Mouse (Mus musculus) lung, embryonic 15.5 days (tissue): ENCODE measurements around the gene Vmn2r111. TPM values are rescaled to one million over a fixed set of nuclear protein-coding genes. Genes with fewer than 3 reads are reported as not detected.
"Not testable (repeated sequence)": the region's sequence is repeated elsewhere in the genome, so short reads cannot be mapped to it uniquely, and the experiment has no call there.

Experiments
- ATAC-seq: fragments of 200-750 bp; cut with Nextera tagmentation; 2 replicates; pipeline ENCODE4 v1.8.0; 2017; ENCODE audit warnings: moderate number of reproducible peaks, borderline replicate concordance; ENCODE audit not compliant: low FRiP score, low TSS enrichment; ENCODE audit errors: extremely low read depth
- H3K27ac ChIP-seq: fragments of 300-500 bp; sonication (generic); 2 replicates; pipeline ENCODE4 v1.5.1; 2015; ENCODE audit warnings: moderate library complexity, mild to moderate bottlenecking, inconsistent platforms
- H3K27me3 ChIP-seq: fragments of 300-500 bp; sonication (generic); 2 replicates; pipeline ENCODE4 v1.6.1; 2015; ENCODE audit warnings: inconsistent platforms
- H3K36me3 ChIP-seq: fragments of 300-500 bp; sonication (generic); 2 replicates; pipeline ENCODE4 v1.6.1; 2015; ENCODE audit warnings: inconsistent platforms
- H3K4me1 ChIP-seq: fragments of 300-500 bp; sonication (generic); 2 replicates; pipeline ENCODE4 v1.6.1; 2015; ENCODE audit warnings: inconsistent platforms
- H3K4me2 ChIP-seq: fragments of 300-500 bp; sonication (generic); 2 replicates; pipeline ENCODE4 v1.6.1; 2015; ENCODE audit warnings: inconsistent platforms, mild to moderate bottlenecking, moderate library complexity
- H3K4me3 ChIP-seq: fragments of 300-500 bp; sonication (generic); 2 replicates; pipeline ENCODE4 v1.5.1; 2015; ENCODE audit warnings: mild to moderate bottlenecking, inconsistent platforms
- H3K9ac ChIP-seq: fragments of 300-500 bp; sonication (generic); 2 replicates; pipeline ENCODE4 v1.6.1; 2015; ENCODE audit warnings: inconsistent platforms
- H3K9me3 ChIP-seq: fragments of 300-500 bp; sonication (generic); 2 replicates; pipeline ENCODE4 v1.6.1; 2016; ENCODE audit warnings: inconsistent platforms
- WGBS: fragments of 180-500 bp; shearing (Covaris S2); methylation state at CpG from one replicate; pipeline ENCODE4 v1.1.7; 2015; 5-methylcytosine and 5-hydroxymethylcytosine counted together
- polyA plus RNA-seq: library from polyadenylated mRNA; unstranded; fragments of >200 nt; fragmentation: Nextera tagmentation; extraction: Ambion mirVana; gene quantifications from 2 replicates; pipeline ENCODE4 v1.2.1, GENCODE M21; 2015

Vmn2r111 gene
- not detected in 2 replicates for polyA plus RNA-seq

DNA sequence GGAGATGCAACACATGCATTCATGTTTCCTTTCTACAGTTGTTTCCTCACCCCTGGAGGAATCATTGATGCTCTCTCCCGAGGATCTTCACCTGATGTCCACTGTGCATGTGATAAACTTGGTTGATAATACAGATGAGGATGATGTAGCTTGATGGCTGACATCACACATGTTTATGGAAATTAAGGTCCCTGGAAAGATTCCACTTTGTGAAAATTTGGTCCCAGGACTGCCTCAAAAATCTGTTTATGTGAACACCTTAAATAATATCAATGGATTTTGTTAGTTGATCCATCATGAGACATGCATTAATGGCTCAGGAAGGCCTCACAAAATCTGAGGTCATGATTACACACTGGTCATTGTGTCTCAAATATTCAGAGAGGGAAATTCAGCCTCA is at the start of gene Vmn2r111:
TSS of gene Vmn2r111 (minus strand) at position 101 of the 400 bp plus-strand sequence.
- H3K4me2 ChIP-seq, ATAC-seq, H3K9ac ChIP-seq, H3K27me3 ChIP-seq, H3K9me3 ChIP-seq, H3K4me1 ChIP-seq, H3K27ac ChIP-seq, H3K36me3 ChIP-seq, H3K4me3 ChIP-seq: not testable (repeated sequence)
- 44% methylated on average over 1 of the region's 1 CpGs for WGBS

DNA sequence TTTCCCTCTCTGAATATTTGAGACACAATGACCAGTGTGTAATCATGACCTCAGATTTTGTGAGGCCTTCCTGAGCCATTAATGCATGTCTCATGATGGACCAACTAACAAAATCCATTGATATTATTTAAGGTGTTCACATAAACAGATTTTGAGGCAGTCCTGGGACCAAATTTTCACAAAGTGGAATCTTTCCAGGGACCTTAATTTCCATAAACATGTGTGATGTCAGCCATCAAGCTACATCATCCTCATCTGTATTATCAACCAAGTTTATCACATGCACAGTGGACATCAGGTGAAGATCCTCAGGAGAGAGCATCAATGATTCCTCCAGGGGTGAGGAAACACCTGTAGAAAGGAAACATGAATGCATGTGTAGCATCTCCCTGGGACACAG is 27.4 kb upstream of the Vmn2r111 start, which contains the start of gene Vmn2r112:
TSS of gene Vmn2r112 (plus strand) at position 301 of the 400 bp plus-strand sequence.
- H3K4me2 ChIP-seq, H3K9me3 ChIP-seq, H3K27me3 ChIP-seq: not testable (repeated sequence)

DNA sequence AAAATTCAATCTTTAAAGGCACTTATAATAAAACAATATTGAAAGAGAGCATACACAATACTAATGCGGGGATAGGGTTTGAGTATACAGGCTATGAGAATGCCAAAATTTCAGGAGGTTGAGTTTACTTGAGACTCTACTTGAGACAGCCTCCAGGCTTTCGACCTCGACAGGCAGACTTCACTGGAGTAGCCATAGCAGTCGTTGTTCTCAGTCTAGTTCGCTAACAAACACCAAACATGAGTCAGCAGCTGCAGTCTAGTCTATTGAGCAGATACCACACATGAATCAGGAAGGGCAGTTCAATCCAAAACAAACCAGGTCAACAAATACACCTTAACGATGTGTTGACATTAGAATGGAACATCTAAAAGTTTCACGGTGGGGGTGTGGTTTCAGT is 52.8 kb downstream of the Vmn2r111 start:
- not testable (repeated sequence) for H3K27ac ChIP-seq, H3K4me3 ChIP-seq, H3K4me2 ChIP-seq, H3K36me3 ChIP-seq, H3K9me3 ChIP-seq, H3K9ac ChIP-seq, H3K4me1 ChIP-seq, ATAC-seq, H3K27me3 ChIP-seq
- 78% methylated on average over 7 of the region's 7 CpGs for WGBS

More for the DNA sequence above, 27.4 kb upstream of the Vmn2r111 start, which contains the start of gene Vmn2r112:
- not testable (repeated sequence) for H3K36me3 ChIP-seq, H3K4me3 ChIP-seq, ATAC-seq, H3K27ac ChIP-seq, H3K4me1 ChIP-seq, H3K9ac ChIP-seq

DNA sequence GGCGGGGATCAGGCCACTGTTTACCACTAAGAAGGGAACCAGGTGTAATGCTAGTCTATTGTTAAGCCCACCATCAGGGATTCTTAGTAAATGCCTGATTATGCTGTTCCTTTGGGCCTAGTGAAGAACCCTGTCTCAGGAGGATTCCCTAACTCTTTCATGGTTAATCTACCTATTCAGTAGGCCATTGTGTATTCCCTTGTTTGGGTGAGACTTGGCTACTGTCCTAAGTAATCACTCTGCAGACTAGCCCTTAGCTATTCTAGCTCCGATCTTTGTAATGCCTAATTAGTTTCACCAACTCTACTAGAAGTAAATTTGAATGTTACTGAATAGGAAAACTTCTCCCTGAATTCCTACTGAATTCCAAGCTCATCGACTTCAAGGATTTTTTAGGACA is 53.2 kb downstream of the Vmn2r111 start:
- H3K9me3 ChIP-seq, H3K9ac ChIP-seq, H3K4me2 ChIP-seq, H3K4me3 ChIP-seq, H3K36me3 ChIP-seq, H3K4me1 ChIP-seq, ATAC-seq, H3K27ac ChIP-seq, H3K27me3 ChIP-seq: not testable (repeated sequence)
- 58% methylated on average over 3 of the region's 3 CpGs for whole genome bisulfite sequencing

DNA sequence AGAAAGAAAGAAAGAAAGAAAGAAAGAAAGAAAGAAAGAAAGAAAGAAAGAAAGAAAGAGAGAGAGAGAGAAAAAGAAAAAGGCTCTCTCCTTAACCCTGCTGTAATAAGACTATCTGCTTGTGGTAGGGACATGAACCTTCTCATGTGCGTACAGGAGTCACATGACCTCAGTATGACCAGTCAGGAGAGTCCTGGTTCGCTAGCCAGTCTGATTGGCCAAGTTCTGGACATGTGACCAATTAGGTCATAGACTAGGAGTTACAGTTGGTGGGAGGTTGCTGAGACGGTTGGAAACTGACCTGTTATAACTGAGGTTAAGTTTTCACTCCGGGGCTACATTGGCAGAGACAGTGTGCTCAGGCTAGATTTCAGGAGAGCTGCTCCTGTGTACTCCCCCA is 76.2 kb downstream of the Vmn2r111 start:
- Histone ChIP-seq H3K9me3 (no peaks in the 10 kb centered on the region; the same call in 1 of the 2 replicates), H3K27me3 (no peaks in the 10 kb centered on the region), H3K4me1 (no peaks in the 10 kb centered on the region), H3K4me3 (no peak overlapping the region), H3K9ac (no peak overlapping the region), H3K36me3 (no peaks in the 10 kb centered on the region), H3K4me2 (no peak overlapping the region), H3K27ac (no peak overlapping the region)
- ATAC-seq = no peak
- 66% methylated on average over 4 of the region's 4 CpGs for WGBS

Other genes with a start within 250 kb of the Vmn2r111 start
- 11.4 and 11.5 TPM in 2 replicates for gene Zfp944, start 212.1 kb downstream of the Vmn2r111 start, polyA plus RNA-seq
- 9.0 and 10.2 TPM in 2 replicates for gene Zfp758, start 212.0 kb downstream of the Vmn2r111 start, polyA plus RNA-seq
- gene Zfp946, start 149.3 kb downstream of the Vmn2r111 start, polyA plus RNA-seq = 15.2 and 15.4 TPM in 2 replicates
- gene Vmn2r112, start 27.5 kb upstream of the Vmn2r111 start, polyA plus RNA-seq = not detected in 2 replicates